Mouse (Mus musculus) kidney, postnatal 36 days (tissue): ENCODE measurements around the gene Kcnma1.

Source experiments
- DNase-seq, 2 experiments: peaks; one replicate each; pipeline ENCODE4 v3.0.0; 2021 to 2022; ENCODE audit warnings: mixed read lengths in 2 of 2

The Kcnma1 gene

DNA sequence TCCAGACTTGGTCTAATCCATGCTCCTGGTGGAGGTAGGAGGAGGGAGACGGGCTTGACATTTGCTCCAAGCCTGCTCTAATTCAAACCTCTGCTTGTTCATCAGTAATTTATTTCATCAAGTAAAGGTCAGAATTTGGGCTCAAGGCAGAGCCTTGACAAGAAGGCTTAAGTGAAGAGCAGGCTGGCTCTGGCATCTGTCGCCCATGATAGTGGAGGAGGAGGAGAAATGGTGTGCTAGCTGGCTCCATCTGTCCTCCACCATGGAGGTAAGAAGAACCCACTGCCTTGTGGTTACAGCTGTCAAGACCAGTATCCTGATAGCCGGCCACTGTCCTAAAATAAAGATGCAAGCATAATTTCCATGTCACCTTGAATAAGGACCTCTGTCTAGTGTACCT is 595.3 kb downstream of the Kcnma1 start:
- no peak for DNase-seq

GRCm38 (mm10) chr14:23407051-23407450 is 607.2 kb downstream of the Kcnma1 start:
- no peak for DNase-seq

DNA sequence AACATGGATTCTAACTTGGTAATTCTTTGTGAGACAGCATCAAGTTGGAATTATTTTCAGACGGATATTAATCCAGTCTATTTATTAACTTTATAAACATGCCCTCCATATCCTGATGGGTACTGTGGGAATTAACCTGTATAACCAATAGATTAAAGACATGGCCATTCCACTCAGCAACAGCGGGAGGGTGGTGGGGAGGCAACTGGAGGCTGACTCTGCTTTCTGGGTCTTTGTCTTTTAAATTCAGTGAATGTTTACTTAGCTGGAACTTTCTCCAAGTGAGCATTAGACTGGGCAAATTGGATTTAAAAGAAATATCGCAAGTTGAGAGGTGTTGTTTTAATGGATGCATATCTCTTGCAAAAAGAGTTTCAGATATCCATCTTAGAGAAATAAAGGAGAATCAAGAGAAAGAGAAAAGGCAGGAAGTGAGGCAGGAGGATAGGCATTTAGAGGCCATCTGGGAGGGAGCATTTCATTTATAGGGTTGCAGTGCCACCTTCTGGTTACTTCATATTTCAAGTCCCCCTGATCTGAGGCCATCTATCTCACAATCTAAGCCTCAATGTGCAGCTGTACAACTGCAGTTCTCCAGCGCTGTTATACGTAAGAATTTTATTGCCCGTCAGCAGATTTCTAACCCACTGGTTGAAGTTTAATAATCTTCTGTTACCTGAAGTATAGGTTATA is 613.4 kb downstream of the Kcnma1 start:
- DNase-seq: peak; percentile 47 to 62

DNA sequence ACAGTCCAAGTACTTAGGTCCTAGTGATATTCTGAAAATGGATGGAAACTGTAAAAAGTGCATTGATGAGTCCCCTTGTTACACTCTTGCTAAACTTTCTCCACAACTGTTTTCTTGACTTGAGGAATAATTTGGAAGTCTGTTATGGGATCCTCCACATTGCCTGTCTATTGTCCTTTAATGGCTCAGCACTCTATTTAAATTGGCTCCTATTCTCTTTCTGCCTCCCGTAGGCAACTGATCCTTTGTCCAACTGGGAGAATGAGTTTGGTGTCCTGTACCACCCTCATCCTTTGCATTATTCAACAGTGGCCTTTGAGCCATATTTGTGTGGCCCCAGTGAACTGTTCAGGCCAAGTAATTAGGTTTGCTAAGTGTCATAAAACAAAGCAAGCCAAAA is 616.6 kb downstream of the Kcnma1 start:
- no peak for DNase-seq

GRCm38 (mm10) chr14:23391566-23391965 is 622.7 kb downstream of the Kcnma1 start:
- no peak for DNase-seq

DNA sequence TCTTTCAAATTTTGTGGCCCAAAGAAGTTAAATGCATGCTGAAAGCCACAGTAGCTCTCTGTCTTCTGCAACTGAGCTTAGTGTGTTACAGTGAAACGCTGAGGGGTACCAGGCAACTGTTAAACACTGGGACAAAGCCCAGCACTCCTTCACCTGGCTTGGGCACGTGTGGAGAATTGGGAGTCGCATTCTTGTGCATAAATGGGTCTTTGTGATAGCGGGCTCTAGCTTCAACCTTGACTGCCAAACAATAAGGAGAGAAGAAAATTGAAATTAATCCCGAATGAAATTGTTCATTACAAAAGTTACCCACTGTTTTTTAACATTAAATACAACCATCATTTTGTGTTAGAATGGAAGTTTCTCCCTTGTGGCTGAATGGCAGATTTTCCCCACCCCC is 623.5 kb downstream of the Kcnma1 start:
- no peak for DNase-seq

DNA sequence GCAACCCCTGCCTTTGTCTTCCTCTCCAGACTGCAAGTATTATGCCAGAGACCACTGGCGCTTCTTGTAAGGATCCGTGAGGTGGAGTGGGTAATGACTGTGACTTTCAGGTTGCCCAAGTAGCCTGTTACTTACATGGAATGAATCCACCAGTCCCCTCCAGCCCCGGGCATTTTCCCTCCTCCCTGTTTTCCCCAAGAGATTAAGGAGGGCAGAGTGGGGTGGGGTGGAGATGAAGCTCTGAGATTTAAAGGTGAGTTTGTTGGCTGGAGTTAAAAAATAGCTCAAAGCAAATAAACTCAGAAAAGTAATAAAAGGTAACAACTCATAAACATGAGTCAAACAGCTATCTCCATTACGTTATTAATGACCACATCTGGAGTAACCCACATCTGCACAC is 624.1 kb downstream of the Kcnma1 start:
- DNase-seq: no peak

DNA sequence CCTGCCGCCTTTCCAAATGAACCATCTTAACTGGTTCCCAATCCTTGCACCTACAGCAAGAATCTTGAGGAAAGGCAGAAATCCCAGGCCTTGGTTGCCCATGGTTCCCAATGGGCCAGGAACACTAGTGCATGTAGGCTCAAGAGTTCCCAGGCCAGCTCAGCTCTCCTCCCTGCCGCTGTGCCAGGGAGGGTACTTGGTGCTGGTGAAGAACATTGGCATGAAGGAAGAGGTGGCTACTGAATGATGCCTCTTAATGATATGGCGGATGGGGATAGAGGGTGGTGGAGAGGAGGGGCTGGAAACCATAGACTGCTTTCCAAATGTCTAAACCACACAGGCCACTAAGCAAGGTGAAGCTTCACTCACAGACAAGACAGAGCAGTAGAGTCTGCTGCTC is 627.5 kb downstream of the Kcnma1 start:
- no peak for DNase-seq

- DNase-seq: no peak
These were observed 628.3 kb downstream of the Kcnma1 start for GRCm38 (mm10) chr14:23385776-23386608.

- no peak for DNase-seq
These were observed 635.8 kb downstream of the Kcnma1 start for GRCm38 (mm10) chr14:23378351-23379087.

DNA sequence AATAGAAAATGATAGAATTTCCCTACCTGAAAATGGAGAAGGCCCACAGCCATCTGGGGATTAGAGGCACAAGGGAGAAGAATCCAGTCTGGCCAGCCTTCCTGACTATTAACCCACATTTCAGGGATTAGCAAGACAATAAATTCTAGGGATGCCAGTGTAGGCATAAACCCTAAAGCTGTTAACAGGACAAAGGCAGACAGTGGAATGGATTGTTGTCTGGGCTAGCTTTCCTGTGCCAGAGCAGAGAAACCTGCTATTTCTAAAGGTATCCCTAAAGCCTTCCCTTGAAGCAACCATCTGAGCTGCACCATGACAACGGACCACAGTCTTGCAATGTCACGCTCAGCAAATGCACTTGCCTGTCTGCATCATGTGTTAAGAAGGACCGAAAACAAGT is 642.3 kb downstream of the Kcnma1 start:
- DNase-seq: no peak

- no peak for DNase-seq
These were observed 653.7 kb downstream of the Kcnma1 start for GRCm38 (mm10) chr14:23360491-23360995.

GRCm38 (mm10) chr14:23358776-23359175 is 655.5 kb downstream of the Kcnma1 start:
- DNase-seq: no peak

GRCm38 (mm10) chr14:23357529-23358278 is 656.6 kb downstream of the Kcnma1 start:
- no peak for DNase-seq

- DNase-seq: no peak
These were observed 687.5 kb downstream of the Kcnma1 start for GRCm38 (mm10) chr14:23326786-23327185.

DNA sequence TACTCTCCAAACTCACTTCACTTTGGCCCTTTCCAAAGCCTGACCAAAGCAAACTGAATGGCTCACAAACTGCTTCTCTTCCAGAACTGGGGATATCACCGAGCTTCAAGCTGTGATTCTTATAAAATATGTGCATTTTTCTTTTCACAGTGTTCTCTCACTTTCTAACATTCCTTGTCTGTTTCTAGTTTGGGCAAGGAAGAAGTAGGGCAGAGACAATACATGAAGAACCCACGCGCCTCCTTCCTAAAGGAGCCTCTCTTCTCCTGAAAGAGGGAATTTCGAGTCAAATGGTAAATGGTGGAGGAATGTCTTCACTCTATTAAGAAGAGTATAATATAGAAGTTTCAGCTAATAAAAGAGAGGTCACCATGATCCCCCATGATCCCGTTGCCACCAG is 709.0 kb downstream of the Kcnma1 start:
- no peak for DNase-seq

DNA sequence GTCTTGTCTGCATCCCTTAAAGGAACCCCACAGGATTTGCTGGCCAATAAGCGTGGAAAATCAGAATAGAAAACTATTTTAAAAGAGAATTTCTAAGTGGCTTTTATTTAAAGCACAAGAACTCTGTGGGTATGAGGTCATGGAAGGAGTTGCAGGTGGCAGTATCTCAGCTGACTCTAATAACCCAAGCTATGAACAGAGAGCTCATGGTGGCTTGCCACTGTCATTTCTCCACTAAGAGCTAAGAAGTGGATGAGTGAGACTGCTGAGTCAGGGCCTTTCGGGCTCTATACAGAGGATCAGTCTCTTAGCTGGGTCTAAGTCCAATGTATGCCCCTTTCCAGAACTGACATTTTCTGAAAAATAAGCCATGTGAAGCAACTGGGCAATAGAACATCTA is 713.8 kb downstream of the Kcnma1 start:
- DNase-seq: no peak

- no peak for DNase-seq
These were observed 723.7 kb downstream of the Kcnma1 start for GRCm38 (mm10) chr14:23290634-23291033.

- peak; percentile 6 to 19 for DNase-seq
These were observed 747.6 kb downstream of the Kcnma1 start for GRCm38 (mm10) chr14:23266554-23267309.

DNA sequence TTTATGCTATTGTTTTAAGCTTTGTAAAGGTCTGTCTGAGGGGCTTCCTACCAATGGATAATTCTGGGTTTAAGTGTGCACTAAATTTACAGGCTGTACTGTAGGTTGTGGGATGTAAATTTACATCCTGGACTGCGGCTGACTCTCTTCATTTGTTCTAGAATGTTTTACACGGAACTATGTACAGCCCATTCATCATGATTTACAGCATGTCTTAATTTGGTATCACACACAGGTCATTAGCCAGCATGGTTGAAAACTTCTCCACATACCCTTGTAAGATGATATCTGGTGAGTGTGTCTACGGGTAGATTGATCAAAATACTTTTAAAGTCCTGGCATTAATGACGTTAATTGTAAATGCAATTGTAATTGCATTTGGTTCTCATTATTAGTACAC is 761.1 kb downstream of the Kcnma1 start:
- DNase-seq: no peak

- DNase-seq: no peak
These were observed 769.8 kb downstream of the Kcnma1 start for GRCm38 (mm10) chr14:23244446-23244845.

DNA sequence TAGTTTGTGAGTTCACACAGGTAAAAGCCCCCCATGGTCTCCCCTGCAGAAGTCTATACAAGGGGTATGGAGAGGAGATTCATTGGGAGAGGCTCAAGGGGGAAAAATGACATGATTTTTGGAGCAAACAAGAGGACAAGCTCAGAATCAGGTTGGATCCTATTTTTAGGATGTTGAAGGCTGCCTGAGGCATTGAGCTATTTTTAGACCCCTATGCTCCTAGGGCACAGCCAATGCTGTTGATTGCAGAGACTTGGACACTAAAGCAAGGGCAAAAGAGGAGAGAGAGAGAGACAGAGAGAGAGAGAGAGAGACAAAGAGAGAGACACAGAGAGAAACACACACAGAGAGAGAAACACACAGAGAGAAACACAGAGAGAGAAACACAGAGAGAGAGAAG is 770.4 kb downstream of the Kcnma1 start:
- DNase-seq: no peak
